Mouse (Mus musculus) kidney, adult 2 months (tissue): ENCODE results near the gene Medag.

Source experiments
- CTCF ChIP-seq: fragments of 200-500 bp; conservative IDR thresholded peaks from 2 replicates; pipeline ENCODE4 v1.5.1; 2011; ENCODE audit warnings: low read depth, mild to moderate bottlenecking, control low read depth, low read length, moderate library complexity, mixed read lengths; ENCODE audit not compliant: insufficient read depth, insufficient read length
- POLR2A ChIP-seq: fragments of 200-500 bp; IDR thresholded peaks from one replicate; pipeline ENCODE4 v1.6.1; 2011; ENCODE audit warnings: low read depth, low read length, control low read depth

- TF ChIP-seq POLR2A (no peak), CTCF (no peak)
Measured at GRCm38 (mm10) chr5:149367011-149367410, 44.5 kb upstream of the Medag start.
